Mouse (Mus musculus): ENCODE measurements around the gene Fam178b. TPM values are rescaled to one million over a fixed set of nuclear protein-coding genes. Genes with fewer than 3 reads are reported as not detected.
"Not testable (repeated sequence)": the region's sequence is repeated elsewhere in the genome, so short reads cannot be mapped to it uniquely, and the experiment has no call there.

Fam178b gene
- polyA plus RNA-seq, 1 experiment: not detected

- TF ChIP-seq POLR2A (IDR thresholded peaks at IDR 0.05; ENCODE audit: borderline replicate concordance, low read depth, low read length): no peak
- Histone ChIP-seq H3K4me3 (ENCODE audit: insufficient read depth, low read length) (no peak overlapping the region), H3K27ac (ENCODE audit: insufficient read depth, low read depth, low read length) (no peak overlapping the region), H3K4me1 (ENCODE audit: control insufficient read depth, insufficient read depth, low read length) (no peaks in the 10 kb centered on the region)
These were observed 8.0 kb downstream of the Fam178b start for GRCm38 (mm10) chr1:36674936-36675335.

- Histone ChIP-seq H3K27ac (ENCODE audit: insufficient read depth, low read depth, low read length) (no peak overlapping the region), H3K4me3 (ENCODE audit: insufficient read depth, low read length) (no peak overlapping the region), H3K4me1 (ENCODE audit: control insufficient read depth, insufficient read depth, low read length) (no peaks in the 10 kb centered on the region)
- TF ChIP-seq CTCF (IDR thresholded peaks at IDR 0.05; ENCODE audit: low read depth, low read length) (no peak), POLR2A (IDR thresholded peaks at IDR 0.05; ENCODE audit: borderline replicate concordance, low read depth, low read length) (no peak)
These were observed 10.2 kb downstream of the Fam178b start for GRCm38 (mm10) chr1:36672648-36673350.

- TF ChIP-seq POLR2A (IDR thresholded peaks at IDR 0.05; ENCODE audit: borderline replicate concordance, low read depth, low read length): no peak
- Histone ChIP-seq H3K4me3 (ENCODE audit: insufficient read depth, low read length) (no peak overlapping the region), H3K27ac (ENCODE audit: insufficient read depth, low read depth, low read length) (no peak overlapping the region), H3K4me1 (ENCODE audit: control insufficient read depth, insufficient read depth, low read length) (no peaks in the 10 kb centered on the region)
These were observed 11.7 kb downstream of the Fam178b start for GRCm38 (mm10) chr1:36671260-36671659.

- Histone ChIP-seq H3K4me1 (ENCODE audit: control insufficient read depth, insufficient read depth, low read length) (no peaks in the 10 kb centered on the region), H3K27ac (ENCODE audit: insufficient read depth, low read depth, low read length) (no peak overlapping the region), H3K4me3 (ENCODE audit: insufficient read depth, low read length) (no peak overlapping the region)
- TF ChIP-seq CTCF (IDR thresholded peaks at IDR 0.05; ENCODE audit: low read depth, low read length) (no peak), POLR2A (IDR thresholded peaks at IDR 0.05; ENCODE audit: borderline replicate concordance, low read depth, low read length) (no peak)
These were observed 12.7 kb downstream of the Fam178b start for GRCm38 (mm10) chr1:36670256-36670655.

- H3K27ac ChIP-seq (ENCODE audit: insufficient read depth, low read depth, low read length); H3K4me3 ChIP-seq (ENCODE audit: insufficient read depth, low read length); H3K4me1 ChIP-seq (ENCODE audit: control insufficient read depth, insufficient read depth, low read length): not testable (repeated sequence)
These were observed 15.0 kb downstream of the Fam178b start for GRCm38 (mm10) chr1:36668007-36668406.

GRCm38 (mm10) chr1:36665934-36666333 is 17.0 kb downstream of the Fam178b start:
- H3K27ac ChIP-seq (ENCODE audit: insufficient read depth, low read depth, low read length): no peak overlapping the region
- no peaks in the 10 kb centered on the region for H3K4me1 ChIP-seq (ENCODE audit: control insufficient read depth, insufficient read depth, low read length)
- no peak overlapping the region for H3K4me3 ChIP-seq (ENCODE audit: insufficient read depth, low read length)
- TF ChIP-seq POLR2A (IDR thresholded peaks at IDR 0.05; ENCODE audit: borderline replicate concordance, low read depth, low read length) (no peak), CTCF (IDR thresholded peaks at IDR 0.05; ENCODE audit: low read depth, low read length) (no peak)

GRCm38 (mm10) chr1:36665165-36665723 is 17.7 kb downstream of the Fam178b start:
- H3K27ac ChIP-seq (ENCODE audit: insufficient read depth, low read depth, low read length): no peak overlapping the region
- no peak overlapping the region for H3K4me3 ChIP-seq (ENCODE audit: insufficient read depth, low read length)
- no peak for TF ChIP-seq POLR2A (IDR thresholded peaks at IDR 0.05; ENCODE audit: borderline replicate concordance, low read depth, low read length)
- no peak for TF ChIP-seq CTCF (IDR thresholded peaks at IDR 0.05; ENCODE audit: low read depth, low read length)
- no peaks in the 10 kb centered on the region for H3K4me1 ChIP-seq (ENCODE audit: control insufficient read depth, insufficient read depth, low read length)

GRCm38 (mm10) chr1:36664457-36664856 is 18.5 kb downstream of the Fam178b start:
- Histone ChIP-seq H3K27ac (ENCODE audit: insufficient read depth, low read depth, low read length) (no peak overlapping the region), H3K4me3 (ENCODE audit: insufficient read depth, low read length) (no peak overlapping the region), H3K4me1 (ENCODE audit: control insufficient read depth, insufficient read depth, low read length) (no peaks in the 10 kb centered on the region)
- TF ChIP-seq CTCF (IDR thresholded peaks at IDR 0.05; ENCODE audit: low read depth, low read length) (no peak), POLR2A (IDR thresholded peaks at IDR 0.05; ENCODE audit: borderline replicate concordance, low read depth, low read length) (no peak)

GRCm38 (mm10) chr1:36658621-36659399 is 24.2 kb downstream of the Fam178b start:
- Histone ChIP-seq H3K4me1 (ENCODE audit: control insufficient read depth, insufficient read depth, low read length) (peaks cover 2% of the 10 kb centered on the region; the same call in 1 of the 2 replicates), H3K27ac (ENCODE audit: insufficient read depth, low read depth, low read length) (no peak overlapping the region), H3K4me3 (ENCODE audit: insufficient read depth, low read length) (no peak overlapping the region)
- TF ChIP-seq POLR2A (IDR thresholded peaks at IDR 0.05; ENCODE audit: borderline replicate concordance, low read depth, low read length) (no peak), CTCF (IDR thresholded peaks at IDR 0.05; ENCODE audit: low read depth, low read length) (no peak)

All from bone marrow macrophage, adult 2 months (primary cell).